Mouse (Mus musculus) limb, embryonic 15.5 days (tissue): ENCODE data around the gene Dusp11. TPM values are rescaled to one million over a fixed set of nuclear protein-coding genes. Genes with fewer than 3 reads are reported as not detected.
"Not testable (repeated sequence)": the region's sequence is repeated elsewhere in the genome, so short reads cannot be mapped to it uniquely, and the experiment has no call there.

Source experiments
- ATAC-seq: fragments of 200-750 bp; cut with Nextera tagmentation; 2 replicates; pipeline ENCODE4 v1.8.0; 2017; ENCODE audit warnings: low read depth, moderate TSS enrichment; ENCODE audit not compliant: insufficient number of reproducible peaks, low FRiP score, low TSS enrichment
- H3K27ac ChIP-seq: fragments of 300-500 bp; sonication (generic); 2 replicates; pipeline ENCODE4 v1.5.1; 2015; ENCODE audit warnings: moderate library complexity, mild to moderate bottlenecking, inconsistent platforms
- H3K27me3 ChIP-seq: fragments of 300-500 bp; sonication (generic); 2 replicates; pipeline ENCODE4 v1.6.1; 2015; ENCODE audit warnings: inconsistent platforms
- H3K36me3 ChIP-seq: fragments of 300-500 bp; sonication (generic); 2 replicates; pipeline ENCODE4 v1.6.1; 2015; ENCODE audit warnings: inconsistent platforms
- H3K4me1 ChIP-seq: fragments of 300-500 bp; sonication (generic); 2 replicates; pipeline ENCODE4 v1.6.1; 2015; ENCODE audit warnings: inconsistent platforms
- H3K4me2 ChIP-seq: fragments of 300-500 bp; sonication (generic); 2 replicates; pipeline ENCODE4 v1.6.1; 2015; ENCODE audit warnings: mild to moderate bottlenecking, inconsistent platforms
- H3K4me3 ChIP-seq: fragments of 300-500 bp; sonication (generic); 2 replicates; pipeline ENCODE4 v1.5.1; 2015; ENCODE audit warnings: mild to moderate bottlenecking, inconsistent platforms
- H3K9ac ChIP-seq: fragments of 300-500 bp; sonication (generic); 2 replicates; pipeline ENCODE4 v1.6.1; 2015; ENCODE audit warnings: inconsistent platforms
- H3K9me3 ChIP-seq: fragments of 300-500 bp; sonication (generic); 2 replicates; pipeline ENCODE4 v1.6.1; 2016; ENCODE audit warnings: inconsistent platforms
- WGBS: fragments of 180-500 bp; shearing (Covaris S2); methylation state at CpG from one replicate; pipeline ENCODE4 v1.1.7; 2015; 5-methylcytosine and 5-hydroxymethylcytosine counted together
- polyA plus RNA-seq: library from polyadenylated mRNA; unstranded; fragments of >200 nt; fragmentation: Nextera tagmentation; extraction: Ambion mirVana; gene quantifications from 2 replicates; pipeline ENCODE4 v1.2.1, GENCODE M21; 2015

The Dusp11 gene
- polyA plus RNA-seq, 1 experiment from 2014 or later = 51.4 TPM

DNA sequence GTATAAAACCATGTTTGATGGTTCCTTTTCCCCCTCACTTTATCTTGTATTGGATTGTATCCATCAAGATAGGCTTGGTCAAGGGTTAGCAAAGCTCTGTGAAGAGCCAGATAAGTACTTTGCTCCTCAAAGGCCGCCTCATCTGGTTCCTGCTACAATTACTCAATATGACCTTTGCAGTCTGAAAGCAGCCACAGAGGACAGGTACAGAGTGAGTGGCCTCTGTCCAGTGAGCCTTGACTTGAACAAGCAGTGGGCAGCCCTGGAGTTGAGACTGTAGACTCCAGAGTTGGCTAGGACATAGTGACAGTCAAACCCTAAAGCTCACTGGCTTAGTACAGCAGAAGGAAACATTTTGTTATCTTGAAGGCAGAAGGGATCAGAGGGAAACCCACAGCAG, 32.2 kb downstream of the Dusp11 start:
- Histone ChIP-seq H3K9ac (no peak overlapping the region), H3K9me3 (no peaks in the 10 kb centered on the region), H3K36me3 (peaks cover 65% of the 10 kb centered on the region), H3K27me3 (no peaks in the 10 kb centered on the region), H3K4me3 (no peak overlapping the region), H3K27ac (no peak overlapping the region), H3K4me1 (no peaks in the 10 kb centered on the region), H3K4me2 (no peak overlapping the region)
- ATAC-seq = no peak
- WGBS = 85% methylated on average over 1 of the region's 1 CpGs

GRCm38 (mm10) chr6:85927476-85928464, 33.7 kb downstream of the Dusp11 start:
- H3K27ac ChIP-seq = no peak overlapping the region
- WGBS = 90% methylated on average over 9 of the region's 9 CpGs
- no peak overlapping the region for H3K4me3 ChIP-seq
- H3K36me3 ChIP-seq = peaks cover 61% of the 10 kb centered on the region
- H3K9me3 ChIP-seq = no peaks in the 10 kb centered on the region
- H3K27me3 ChIP-seq = no peaks in the 10 kb centered on the region
- H3K9ac ChIP-seq = no peak overlapping the region
- no peak overlapping the region for H3K4me2 ChIP-seq
- no peak for ATAC-seq
- H3K4me1 ChIP-seq = no peaks in the 10 kb centered on the region

- no peaks in the 10 kb centered on the region for H3K27me3 ChIP-seq
- H3K4me3 ChIP-seq = no peak overlapping the region
- H3K27ac ChIP-seq = no peak overlapping the region
- H3K4me1 ChIP-seq = no peaks in the 10 kb centered on the region
- WGBS = 76% methylated on average over 1 of the region's 1 CpGs
- H3K4me2 ChIP-seq = no peak overlapping the region
- H3K36me3 ChIP-seq = peaks cover 63% of the 10 kb centered on the region
- H3K9me3 ChIP-seq = no peaks in the 10 kb centered on the region
- H3K9ac ChIP-seq = no peak overlapping the region
- ATAC-seq = no peak
Observed at GRCm38 (mm10) chr6:85926709-85927108, 34.8 kb downstream of the Dusp11 start.

DNA sequence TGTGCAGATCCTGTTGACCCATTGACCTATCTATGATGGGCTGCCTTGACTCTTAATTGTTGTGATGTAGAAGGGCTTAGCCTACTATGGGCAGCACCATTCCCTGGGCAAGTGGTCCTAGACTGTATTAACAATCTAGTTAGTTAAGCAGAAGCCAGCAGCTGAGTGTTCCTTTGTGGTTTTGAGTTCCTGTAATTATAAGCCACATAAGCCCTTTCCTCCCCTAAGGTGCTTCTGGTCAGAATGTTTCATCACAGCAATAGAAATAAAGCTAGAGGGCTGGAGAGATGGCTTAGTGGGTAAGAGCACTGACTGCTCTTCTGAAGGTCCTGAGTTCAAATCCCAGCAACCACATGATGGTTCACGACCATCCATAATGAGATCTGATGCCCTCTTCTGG, 37.8 kb downstream of the Dusp11 start:
- H3K27ac ChIP-seq = no peak overlapping the region
- no peak overlapping the region for H3K4me2 ChIP-seq
- H3K36me3 ChIP-seq = peaks cover 60% of the 10 kb centered on the region
- H3K27me3 ChIP-seq = no peaks in the 10 kb centered on the region
- ATAC-seq = no peak
- no peak overlapping the region for H3K4me3 ChIP-seq
- WGBS = 100% methylated on average over 1 of the region's 1 CpGs
- H3K9ac ChIP-seq = no peak overlapping the region
- no peaks in the 10 kb centered on the region for H3K9me3 ChIP-seq
- no peaks in the 10 kb centered on the region for H3K4me1 ChIP-seq

DNA sequence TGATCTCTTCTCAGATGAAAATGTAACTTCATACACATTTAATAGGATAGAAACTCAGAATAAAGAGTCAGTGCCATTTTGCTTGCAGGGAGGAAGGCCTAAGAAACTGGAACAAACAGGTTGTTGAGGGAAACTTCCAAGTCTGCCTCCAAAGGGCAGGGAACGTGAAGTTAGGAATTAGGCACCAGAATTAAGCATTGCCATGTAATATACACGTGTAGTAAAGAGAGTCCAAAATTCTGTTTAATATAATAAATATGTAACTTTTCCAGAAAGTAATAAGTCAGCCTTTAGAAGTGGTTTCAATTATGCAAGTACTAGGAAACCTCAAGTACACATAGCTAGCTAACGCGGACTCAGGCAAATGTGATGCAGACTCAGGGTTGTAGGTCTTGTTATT, 42.1 kb downstream of the Dusp11 start:
- H3K9me3 ChIP-seq = no peaks in the 10 kb centered on the region
- H3K4me3 ChIP-seq = no peak overlapping the region
- peaks cover 22% of the 10 kb centered on the region for H3K36me3 ChIP-seq
- no peak for ATAC-seq
- no peak overlapping the region for H3K9ac ChIP-seq
- 70% methylated on average over 4 of the region's 4 CpGs for WGBS
- no peak overlapping the region for H3K27ac ChIP-seq
- H3K4me2 ChIP-seq = no peak overlapping the region
- H3K27me3 ChIP-seq = no peaks in the 10 kb centered on the region
- peaks cover 6% of the 10 kb centered on the region; the same call in 1 of the 2 replicates for H3K4me1 ChIP-seq

GRCm38 (mm10) chr6:85918341-85918740, 43.1 kb downstream of the Dusp11 start:
- not testable (repeated sequence) for H3K4me3 ChIP-seq, H3K4me1 ChIP-seq, H3K27ac ChIP-seq, H3K27me3 ChIP-seq, H3K4me2 ChIP-seq, ATAC-seq, H3K9me3 ChIP-seq, H3K9ac ChIP-seq
- WGBS = 93% methylated on average over 3 of the region's 3 CpGs
- H3K36me3 ChIP-seq = peaks cover 22% of the 10 kb centered on the region

DNA sequence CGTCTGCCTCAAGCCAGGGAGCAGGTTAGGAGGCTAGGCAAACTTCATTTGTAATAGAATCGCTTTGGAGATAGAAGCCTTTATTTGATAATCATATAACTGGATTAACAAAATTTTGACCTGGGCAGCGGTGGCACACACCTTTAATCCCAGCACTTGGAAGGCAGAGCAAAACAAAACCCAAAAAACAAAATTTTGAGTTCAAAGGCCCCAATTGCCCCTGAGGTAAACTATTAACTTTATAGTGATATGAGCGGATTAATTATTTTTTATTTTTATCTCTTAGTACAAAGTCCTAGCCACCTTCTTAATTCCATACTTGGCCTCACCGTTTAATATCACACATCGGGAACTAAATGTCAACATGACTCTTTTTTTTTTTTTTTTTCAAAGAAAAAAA, 44.9 kb downstream of the Dusp11 start:
- H3K4me1 ChIP-seq = peaks cover 6% of the 10 kb centered on the region; the same call in 1 of the 2 replicates
- H3K36me3 ChIP-seq = peaks cover 11% of the 10 kb centered on the region; the same call in 1 of the 2 replicates
- H3K9ac ChIP-seq = peak overlapping the region; percentile 66; the same call in 1 of the 2 replicates
- H3K27ac ChIP-seq = peak overlapping the region; percentile 89; the same call in 1 of the 2 replicates
- H3K27me3 ChIP-seq = no peaks in the 10 kb centered on the region
- peak overlapping the region; percentile 58 for H3K4me3 ChIP-seq
- no peaks in the 10 kb centered on the region for H3K9me3 ChIP-seq
- 86% methylated on average over 6 of the region's 6 CpGs for WGBS
- peak overlapping the region; percentile 71 for H3K4me2 ChIP-seq
- ATAC-seq = no peak

GRCm38 (mm10) chr6:85915539-85916513, 45.6 kb downstream of the Dusp11 start, which contains the start of gene Nat8f1:
TSS of gene Nat8f1 (minus strand) at chr6:85915687.
- under 1% methylated on average over 59 of the region's 61 CpGs for WGBS
- H3K27ac ChIP-seq = peak within 1 kb of the TSS; percentile 89
- not testable (repeated sequence) for H3K27me3 ChIP-seq, H3K9me3 ChIP-seq, H3K36me3 ChIP-seq, H3K4me1 ChIP-seq
- peak within 1 kb of the TSS; percentile 71 for H3K4me2 ChIP-seq
- peak; percentile 94 for ATAC-seq
- H3K9ac ChIP-seq = peak within 1 kb of the TSS; percentile 66
- peak within 1 kb of the TSS; percentile 58 for H3K4me3 ChIP-seq

- Histone ChIP-seq H3K4me1 (peaks cover 6% of the 10 kb centered on the region; the same call in 1 of the 2 replicates), H3K9me3 (no peaks in the 10 kb centered on the region), H3K36me3 (no peaks in the 10 kb centered on the region), H3K27me3 (no peaks in the 10 kb centered on the region), H3K9ac (peak overlapping the region; percentile 66), H3K4me2 (peak overlapping the region; percentile 71), H3K27ac (peak overlapping the region; percentile 89), H3K4me3 (peak overlapping the region; percentile 58)
- ATAC-seq = no peak
- WGBS = 8% methylated on average over 11 of the region's 11 CpGs
Observed at GRCm38 (mm10) chr6:85915141-85915538, 46.3 kb downstream of the Dusp11 start.

DNA sequence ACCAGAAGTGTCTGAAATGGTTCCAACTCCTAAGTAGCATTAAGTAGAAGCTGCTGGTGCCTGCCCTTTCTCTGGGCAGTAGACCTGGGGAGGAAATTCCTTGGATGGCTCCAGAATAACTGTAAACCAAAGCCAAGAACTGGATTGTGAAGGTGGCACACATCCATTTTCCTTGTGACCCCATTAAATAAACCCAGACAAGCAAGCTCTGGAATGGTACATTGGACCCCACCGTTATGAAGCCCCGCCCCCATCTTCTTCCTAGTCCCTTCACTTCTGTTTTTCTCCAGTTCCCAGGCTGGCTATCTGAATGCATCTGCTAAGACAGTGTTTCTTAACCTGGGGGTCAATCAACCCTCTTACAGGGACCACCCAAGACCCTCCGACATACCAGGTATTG, 49.9 kb downstream of the Dusp11 start, which contains the start of gene Tprkb:
Gene Tprkb, plus strand, starts transcription at position 279 of the 400 bp plus-strand sequence.
- no peak for ATAC-seq
- H3K36me3 ChIP-seq = no peaks in the 10 kb centered on the region
- WGBS = 76% methylated on average over 3 of the region's 3 CpGs

DNA sequence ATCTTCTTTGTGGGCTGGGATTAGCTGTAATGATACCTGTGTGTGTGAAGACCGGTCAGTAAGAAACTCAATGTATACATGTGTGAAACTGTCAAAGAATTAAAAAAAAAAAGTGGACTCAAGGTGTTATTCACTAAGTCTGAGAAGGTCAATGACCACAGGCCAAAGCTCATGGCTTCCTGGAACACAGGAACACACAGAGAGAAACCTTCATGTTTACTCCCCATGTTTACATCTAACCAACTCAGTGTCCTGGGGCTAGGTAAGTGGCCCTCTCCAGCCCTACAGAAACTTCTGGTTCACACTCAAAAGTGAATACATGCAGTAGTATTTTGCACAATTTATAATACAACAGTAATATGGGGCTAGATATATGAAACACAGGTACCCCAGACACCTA, 51.8 kb downstream of the Dusp11 start:
- H3K27ac ChIP-seq = no peak overlapping the region
- no peak overlapping the region for H3K4me3 ChIP-seq
- H3K9me3 ChIP-seq = no peaks in the 10 kb centered on the region
- H3K36me3 ChIP-seq = no peaks in the 10 kb centered on the region
- peaks cover 1% of the 10 kb centered on the region; the same call in 1 of the 2 replicates for H3K4me1 ChIP-seq
- no peak for ATAC-seq
- no peak overlapping the region for H3K4me2 ChIP-seq
- WGBS = 86% methylated on average over 1 of the region's 1 CpGs
- no peak overlapping the region for H3K9ac ChIP-seq
- no peaks in the 10 kb centered on the region for H3K27me3 ChIP-seq

More for the DNA sequence above, 49.9 kb downstream of the Dusp11 start, which contains the start of gene Tprkb:
- Histone ChIP-seq H3K9me3 (no peaks in the 10 kb centered on the region), H3K27me3 (no peaks in the 10 kb centered on the region), H3K4me2 (no peak within 1 kb of the TSS), H3K4me1 (peaks cover 6% of the 10 kb centered on the region; the same call in 1 of the 2 replicates), H3K27ac (no peak within 1 kb of the TSS), H3K9ac (no peak within 1 kb of the TSS), H3K4me3 (no peak within 1 kb of the TSS)
